Mouse (Mus musculus) T-helper 2 cell (primary cell): ENCODE data around the gene Fosl1.
"Not testable (repeated sequence)": the region's sequence is repeated elsewhere in the genome, so short reads cannot be mapped to it uniquely, and the experiment has no call there.

ENCODE experiments used
- in situ Hi-C: fragments of 300-600 bp; cut with MboI, MseI; formaldehyde crosslinking; loops from one replicate; pipeline ENCODE4 v1.15.1; 2025; ENCODE audit warnings: high pct_unique_total_duplicates

Gene Fosl1

GRCm38 (mm10) chr19:5447515-5448353 lies at the start of gene Fosl1:
Gene Fosl1, plus strand, starts transcription at chr19:5447547.
- in situ Hi-C loops: no loop called here

- in situ Hi-C loops: not testable (repeated sequence)
Measured at GRCm38 (mm10) chr19:5401073-5401472, 46.3 kb upstream of the Fosl1 start.

GRCm38 (mm10) chr19:5402293-5402692 lies 45.1 kb upstream of the Fosl1 start, which contains the start of gene Tsga10ip:
Gene Tsga10ip, minus strand, starts transcription at chr19:5402526.
- in situ Hi-C loops: no loop called here

- in situ Hi-C loops: no loop called here
Measured at GRCm38 (mm10) chr19:5405924-5406323, 41.4 kb upstream of the Fosl1 start.

- in situ Hi-C loops: not testable (repeated sequence)
Measured at GRCm38 (mm10) chr19:5406531-5407126, 40.7 kb upstream of the Fosl1 start.

- in situ Hi-C loops: no loop called here
Measured at GRCm38 (mm10) chr19:5407133-5407532, 40.2 kb upstream of the Fosl1 start.

GRCm38 (mm10) chr19:5408057-5409001 lies 39.0 kb upstream of the Fosl1 start:
- in situ Hi-C loops: no loop called here

- in situ Hi-C loops: no loop called here
Measured at GRCm38 (mm10) chr19:5409068-5409467, 38.3 kb upstream of the Fosl1 start.

- in situ Hi-C loops: no loop called here
Measured at GRCm38 (mm10) chr19:5410641-5411040, 36.7 kb upstream of the Fosl1 start.

- in situ Hi-C loops: no loop called here
Measured at GRCm38 (mm10) chr19:5411961-5412360, 35.4 kb upstream of the Fosl1 start.

GRCm38 (mm10) chr19:5413840-5414239 lies 33.5 kb upstream of the Fosl1 start:
- in situ Hi-C loops: no loop called here

GRCm38 (mm10) chr19:5414534-5414957 lies 32.8 kb upstream of the Fosl1 start:
- in situ Hi-C loops: no loop called here

- in situ Hi-C loops: no loop called here
Measured at GRCm38 (mm10) chr19:5418750-5419466, 28.4 kb upstream of the Fosl1 start.

- in situ Hi-C loops: no loop called here
Measured at GRCm38 (mm10) chr19:5419630-5420029, 27.7 kb upstream of the Fosl1 start.

- in situ Hi-C loops: no loop called here
Measured at GRCm38 (mm10) chr19:5420579-5420978, 26.8 kb upstream of the Fosl1 start.

GRCm38 (mm10) chr19:5421784-5422183 lies 25.6 kb upstream of the Fosl1 start:
- in situ Hi-C loops: no loop called here

- in situ Hi-C loops: no loop called here
Measured at GRCm38 (mm10) chr19:5422267-5422666, 25.1 kb upstream of the Fosl1 start.

GRCm38 (mm10) chr19:5422895-5423443 lies 24.4 kb upstream of the Fosl1 start:
- in situ Hi-C loops: no loop called here

GRCm38 (mm10) chr19:5423561-5423960 lies 23.8 kb upstream of the Fosl1 start:
- in situ Hi-C loops: no loop called here

GRCm38 (mm10) chr19:5424092-5424781 lies 23.1 kb upstream of the Fosl1 start:
- in situ Hi-C loops: no loop called here
